Mouse (Mus musculus) CH12.LX (cell line): ENCODE measurements around the gene Stox2.

ENCODE experiments used
- BHLHE40 ChIP-seq: IDR thresholded peaks from 2 replicates; pipeline ENCODE4 v1.6.1; 2011; ENCODE audit warnings: mild to moderate bottlenecking, low read depth, low read length, improper control_type of control experiment
- CTCF ChIP-seq, 2 experiments: IDR thresholded peaks in 1 of 2; conservative IDR thresholded peaks in 1 of 2; 2 replicates each; pipeline ENCODE4 v1.5.1; 2011 to 2012; ENCODE audit warnings: low read depth in 2 of 2, low read length in 2 of 2, improper control_type of control experiment in 1 of 2, inconsistent platforms in 1 of 2, mild to moderate bottlenecking in 1 of 2, moderate library complexity in 1 of 2
- NRF1 ChIP-seq: IDR thresholded peaks from 2 replicates; pipeline ENCODE4 v1.6.1; 2014; ENCODE audit warnings: low read depth, mild to moderate bottlenecking, inconsistent platforms, low read length, improper control_type of control experiment, moderate library complexity
- RAD21 ChIP-seq: IDR thresholded peaks from 2 replicates; pipeline ENCODE4 v1.6.1; 2011; ENCODE audit warnings: low read depth, mild to moderate bottlenecking, low read length, improper control_type of control experiment, moderate library complexity
- SIN3A ChIP-seq: IDR thresholded peaks from 2 replicates; pipeline ENCODE4 v1.6.1; 2012; ENCODE audit warnings: low read length, improper control_type of control experiment, inconsistent platforms
- UBTF ChIP-seq: IDR thresholded peaks from 2 replicates; pipeline ENCODE4 v1.6.1; 2012; ENCODE audit warnings: low read depth, mild to moderate bottlenecking, inconsistent platforms, low read length, improper control_type of control experiment, moderate library complexity
- USF1 ChIP-seq: IDR thresholded peaks from 2 replicates; pipeline ENCODE4 v1.6.1; 2014; ENCODE audit warnings: low read depth, mild to moderate bottlenecking, inconsistent platforms, low read length, improper control_type of control experiment
- ZC3H11A ChIP-seq: IDR thresholded peaks from 2 replicates; pipeline ENCODE4 v1.6.1; 2012; ENCODE audit warnings: low read depth, mild to moderate bottlenecking, inconsistent platforms, low read length, improper control_type of control experiment

DNA sequence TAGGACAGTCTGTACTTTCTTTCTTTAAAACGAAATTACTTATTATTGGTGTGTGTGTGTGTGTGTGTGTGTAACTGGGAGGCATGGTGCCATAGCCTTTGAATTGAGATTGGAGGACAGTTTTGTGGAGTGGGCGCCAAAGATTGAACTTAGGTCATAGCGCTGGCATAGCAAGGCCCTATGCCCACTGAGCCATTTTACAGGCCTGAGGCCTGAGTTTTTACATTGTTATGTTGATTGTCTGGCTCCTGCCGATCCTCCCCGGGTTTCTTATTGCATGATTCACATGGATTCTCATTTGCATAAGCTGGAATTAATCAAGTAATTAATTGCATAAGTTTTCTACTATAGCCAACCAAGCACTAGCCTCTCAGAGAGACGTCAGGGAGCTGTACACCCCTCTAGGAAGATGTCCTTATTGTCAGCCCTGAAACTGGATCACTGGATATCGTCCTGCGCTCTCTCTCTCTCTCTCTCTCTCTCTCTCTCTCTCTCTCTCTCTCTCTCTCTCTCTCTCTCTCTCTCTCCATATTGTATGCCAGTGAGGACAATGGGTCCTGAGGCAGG is 90.7 kb downstream of the Stox2 start:
- no peak for TF ChIP-seq SIN3A
- no peak for TF ChIP-seq NRF1
- TF ChIP-seq UBTF: no peak
- no peak for TF ChIP-seq RAD21
- TF ChIP-seq CTCF (conservative IDR thresholded peaks at IDR 0.05 in 1 of 2, IDR thresholded peaks at IDR 0.05 in 1 of 2; ENCODE audit: low read depth in 2 of 2, low read length in 2 of 2): no peak
- TF ChIP-seq BHLHE40: no peak
- TF ChIP-seq ZC3H11A: no peak
- TF ChIP-seq USF1: no peak
